Mouse (Mus musculus) Patski (cell line): ENCODE results near the gene Serpina3j. TPM values are rescaled to one million over a fixed set of nuclear protein-coding genes. Genes with fewer than 3 reads are reported as not detected.

Experiments
- ATAC-seq: fragments of 100-300 bp; one replicate; pipeline ENCODE4 v1.8.0; 2021
- CTCF ChIA-PET: fragments of 350-600 bp; sonication (Branson Sonifier 250); formaldehyde crosslinking; loops from one replicate; lab custom pipeline; 2022; ENCODE audit warnings: inconsistent platforms; lab: Charles Lee
- POLR2A ChIA-PET: fragments of 350-600 bp; sonication (Branson Sonifier 250); formaldehyde crosslinking; loops from one replicate; lab custom pipeline; 2022; ENCODE audit warnings: antibody characterized with exemption, inconsistent platforms; lab: Charles Lee
- DNase-seq: peaks from one replicate; pipeline ENCODE4 v3.0.0-alpha.2; 2011; ENCODE audit warnings: low read depth, low spot score
- H3K27me3 ChIP-seq: fragments of 371-371 bp; one replicate; pipeline ENCODE4 v1.5.1; 2021
- CTCF ChIP-seq: fragments of 100-300 bp; IDR thresholded peaks from one replicate; pipeline ENCODE4 v1.5.1; 2021
- in situ Hi-C: fragments of 300-500 bp; cut with MboI; formaldehyde crosslinking; loops from 3 replicates; pipeline ENCODE4 v1.11.1; 2018; ENCODE audit warnings: low pct_unique_long_range_greater_than_20kb, mixed read lengths
- polyA plus RNA-seq: library from polyadenylated mRNA; unstranded; gene quantifications from one replicate; pipeline ENCODE4 v1.2.3, GENCODE M21; 2021

Gene Serpina3j
- not detected for polyA plus RNA-seq

DNA sequence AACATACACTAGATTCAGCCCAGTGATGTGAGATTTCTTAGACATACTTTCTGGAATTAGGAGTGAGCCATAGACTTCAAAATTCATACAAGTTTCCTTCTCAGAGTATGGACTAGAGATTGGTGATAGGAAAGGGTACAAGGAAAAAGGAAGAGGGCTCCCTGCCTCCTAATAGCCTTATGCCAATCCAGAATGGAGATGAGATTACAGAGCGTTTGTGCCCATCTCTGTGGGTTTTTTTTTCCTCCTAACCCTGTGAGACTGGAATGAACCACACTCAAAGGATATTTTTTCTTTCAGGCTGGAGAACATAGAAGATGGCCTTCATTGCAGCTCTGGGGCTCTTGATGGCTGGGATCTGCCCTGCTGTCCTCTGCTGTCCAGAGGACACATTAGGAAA, at the start of gene Serpina3j:
Gene Serpina3j, plus strand, starts transcription at position 301 of the 400 bp plus-strand sequence.
- in situ Hi-C loops: no loop called here
- POLR2A ChIA-PET: no interaction called here
- H3K27me3 ChIP-seq: peaks cover 5% of the 10 kb centered on the region
- no peak for TF ChIP-seq CTCF
- ATAC-seq: no peak
- CTCF ChIA-PET: no interaction called here
- DNase-seq: no peak

GRCm38 (mm10) chr12:104266374-104266773, 48.0 kb upstream of the Serpina3j start:
- in situ Hi-C loops: no loop called here
- ATAC-seq: no peak
- TF ChIP-seq CTCF: no peak

DNA sequence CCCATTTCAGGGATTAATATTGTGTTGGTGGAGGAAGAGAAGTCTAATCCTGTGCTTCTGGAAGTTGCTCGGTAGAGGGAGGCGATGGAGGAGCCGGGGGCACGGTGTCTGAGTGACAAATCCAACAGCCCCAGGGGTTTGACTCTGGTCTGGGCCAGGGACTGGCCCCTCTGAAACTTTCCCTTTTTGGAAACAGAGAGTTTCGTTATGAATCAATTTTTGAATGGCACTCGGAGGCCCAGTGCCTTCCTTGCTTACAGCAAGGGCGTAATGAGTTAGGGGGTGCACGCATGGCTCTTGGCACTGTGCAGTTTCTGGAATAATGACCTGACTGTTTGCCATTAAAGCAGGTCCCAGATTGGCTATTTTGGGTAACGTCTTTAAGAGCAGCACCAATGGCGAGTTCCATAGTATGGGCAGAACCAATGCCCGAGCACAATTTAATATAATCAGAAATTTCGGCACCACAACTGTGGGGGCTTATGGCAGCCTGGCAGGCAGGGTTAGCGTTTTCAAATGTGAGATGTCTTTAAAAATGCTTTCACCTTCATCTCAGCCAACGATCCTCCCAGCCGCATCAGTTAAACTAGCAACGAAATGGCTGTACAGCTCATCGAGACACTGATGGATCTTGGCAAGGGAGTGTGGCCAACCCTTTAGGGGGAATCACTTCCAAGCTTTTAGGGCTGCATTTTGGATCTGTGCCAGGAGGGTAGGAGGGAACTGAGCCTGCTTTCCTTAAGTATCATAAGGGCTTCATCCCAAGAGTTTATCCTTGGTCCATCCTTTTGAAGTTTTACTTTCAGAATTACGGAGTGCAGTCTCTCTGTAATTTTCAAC, 35.9 kb upstream of the Serpina3j start:
- no peak for DNase-seq
- ATAC-seq: no peak
- ChIA-PET CTCF (no interaction called here), POLR2A (no interaction called here)
- no peaks in the 10 kb centered on the region for H3K27me3 ChIP-seq
- in situ Hi-C loops: no loop called here
- TF ChIP-seq CTCF: no peak

More at GRCm38 (mm10) chr12:104266374-104266773, 48.0 kb upstream of the Serpina3j start:
- ChIA-PET POLR2A (no interaction called here), CTCF (no interaction called here)
- H3K27me3 ChIP-seq: no peaks in the 10 kb centered on the region
- DNase-seq: no peak

- TF ChIP-seq CTCF: no peak
- ATAC-seq: no peak
- CTCF ChIA-PET: no interaction called here
- in situ Hi-C loops: no loop called here
- DNase-seq: no peak
- H3K27me3 ChIP-seq: no peaks in the 10 kb centered on the region
- POLR2A ChIA-PET: no interaction called here
These were observed 35.3 kb upstream of the Serpina3j start for GRCm38 (mm10) chr12:104279056-104279435.

DNA sequence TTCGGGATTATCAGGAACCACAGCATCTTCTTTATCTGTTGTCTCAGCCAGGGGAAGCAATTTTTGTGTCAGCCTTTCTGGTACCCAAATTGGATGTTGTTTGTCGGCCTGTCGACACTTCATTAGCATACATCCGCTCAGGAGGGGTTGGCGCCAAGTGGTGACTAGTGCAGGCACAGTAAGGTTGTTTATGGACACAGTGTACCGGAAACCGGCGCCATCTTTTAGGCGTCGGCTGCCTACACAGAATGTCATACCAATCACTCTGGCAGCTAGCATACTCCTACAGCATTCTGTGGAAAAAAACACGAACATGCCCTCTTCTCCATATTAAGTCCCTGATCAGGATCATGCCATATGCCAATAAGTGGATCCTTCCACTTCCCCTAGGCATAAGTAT, 31.0 kb upstream of the Serpina3j start:
- DNase-seq (no peak), ATAC-seq (no peak)
- no peak for TF ChIP-seq CTCF
- no peaks in the 10 kb centered on the region for H3K27me3 ChIP-seq
- in situ Hi-C loops: no loop called here
- POLR2A ChIA-PET: no interaction called here
- CTCF ChIA-PET: no interaction called here

- ChIA-PET POLR2A (no interaction called here), CTCF (no interaction called here)
- TF ChIP-seq CTCF: no peak
- H3K27me3 ChIP-seq: no peaks in the 10 kb centered on the region
- DNase-seq (no peak), ATAC-seq (no peak)
- in situ Hi-C loops: no loop called here
These were observed 26.0 kb upstream of the Serpina3j start for GRCm38 (mm10) chr12:104288336-104288735.

- DNase-seq (no peak), ATAC-seq (no peak)
- CTCF ChIA-PET: no interaction called here
- POLR2A ChIA-PET: interaction anchor here (0.7 kb wide), 1 partner anchor 582 kb away, joined by 3 read pairs; no protein-coding TSS in a partner anchor
- TF ChIP-seq CTCF: no peak
- no peaks in the 10 kb centered on the region for H3K27me3 ChIP-seq
- in situ Hi-C loops: no loop called here
These were observed 24.5 kb upstream of the Serpina3j start for GRCm38 (mm10) chr12:104289872-104290271.

GRCm38 (mm10) chr12:104293963-104294362, 20.4 kb upstream of the Serpina3j start:
- H3K27me3 ChIP-seq: no peaks in the 10 kb centered on the region
- POLR2A ChIA-PET: no interaction called here
- no peak for ATAC-seq
- no peak for DNase-seq
- TF ChIP-seq CTCF: no peak
- CTCF ChIA-PET: no interaction called here
- in situ Hi-C loops: no loop called here

DNA sequence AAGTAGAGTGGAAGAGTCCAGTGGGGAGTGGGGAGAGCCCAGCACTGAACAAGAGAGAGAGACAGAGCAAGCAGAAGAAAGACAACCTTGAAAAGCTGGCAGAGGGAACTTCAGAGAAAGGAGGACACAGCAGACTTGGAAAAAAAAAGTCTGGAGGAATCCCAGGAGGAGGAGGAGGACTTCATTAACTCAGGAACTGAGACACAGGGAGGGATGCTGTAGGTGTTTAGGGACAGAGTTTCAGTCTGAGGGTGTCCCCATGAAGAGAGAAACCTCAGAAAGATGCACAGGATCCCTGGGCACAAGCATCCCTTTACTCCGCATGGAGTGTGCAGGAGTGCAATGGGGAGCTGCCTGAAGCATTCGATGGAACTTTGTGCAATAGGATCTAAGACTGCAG, 16.3 kb upstream of the Serpina3j start:
- ATAC-seq: no peak
- DNase-seq: no peak
- peaks cover 3% of the 10 kb centered on the region for H3K27me3 ChIP-seq
- CTCF ChIA-PET: no interaction called here
- no peak for TF ChIP-seq CTCF
- in situ Hi-C loops: no loop called here
- POLR2A ChIA-PET: no interaction called here

DNA sequence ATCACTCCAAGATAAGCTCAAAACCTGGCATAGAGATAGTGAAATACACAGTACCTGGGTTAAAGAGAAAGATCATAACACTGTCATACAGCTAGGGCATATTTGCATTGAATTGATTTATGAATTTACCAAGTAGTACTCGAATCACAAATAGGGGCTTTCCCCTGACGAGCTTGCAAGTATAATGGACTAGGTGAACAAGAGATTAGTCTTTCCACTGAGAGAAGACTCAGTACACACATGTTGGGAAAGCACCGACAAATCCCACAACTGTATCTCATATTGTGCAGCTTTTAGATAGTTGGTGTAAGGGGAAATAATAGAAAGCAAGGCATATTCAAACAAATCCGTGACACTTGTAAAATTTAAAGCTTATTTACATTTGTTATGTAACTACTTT, 8.4 kb upstream of the Serpina3j start:
- ChIA-PET CTCF (no interaction called here), POLR2A (no interaction called here)
- in situ Hi-C loops: no loop called here
- DNase-seq (no peak), ATAC-seq (no peak)
- peaks cover 18% of the 10 kb centered on the region for H3K27me3 ChIP-seq
- TF ChIP-seq CTCF: no peak

GRCm38 (mm10) chr12:104322454-104322853, 8.1 kb downstream of the Serpina3j start:
- ATAC-seq (no peak), DNase-seq (no peak)
- ChIA-PET POLR2A (no interaction called here), CTCF (no interaction called here)
- no peak for TF ChIP-seq CTCF
- no peaks in the 10 kb centered on the region for H3K27me3 ChIP-seq
- in situ Hi-C loops: no loop called here
